Mouse (Mus musculus): ENCODE results near the gene Tlcd1. TPM values are rescaled to one million over a fixed set of nuclear protein-coding genes. Genes with fewer than 3 reads are reported as not detected.

Tlcd1 gene
- polyA plus RNA-seq, 1 experiment from 2014 or later = 14.2 TPM

GRCm38 (mm10) chr11:78170306-78170705, 6.2 kb upstream of the Tlcd1 start:
- Histone ChIP-seq H3K27ac (ENCODE audit: low read length) (no peak overlapping the region), H3K9me3 (replicated peaks; ENCODE audit: control insufficient read depth, low read length) (no peaks in the 10 kb centered on the region), H3K36me3 (ENCODE audit: control insufficient read depth, insufficient read depth) (peaks cover 5% of the 10 kb centered on the region; the same call in 1 of the 2 replicates), H3K4me1 (ENCODE audit: control insufficient read depth, insufficient read depth, low read length) (peaks cover 11% of the 10 kb centered on the region), H3K9ac (ENCODE audit: low read length) (no peak overlapping the region), H3K27me3 (ENCODE audit: control insufficient read depth, insufficient read depth, low read length) (no peaks in the 10 kb centered on the region), H3K4me3 (ENCODE audit: low read length) (no peak overlapping the region), H3K4me2 (ENCODE audit: low read depth, low read length) (no peak overlapping the region)
- ATAC-seq (replicated peaks; ENCODE audit: extremely low read depth, insufficient read depth, low FRiP score) = no peak
- WGBS = 88% methylated on average over 15 of the region's 15 CpGs

GRCm38 (mm10) chr11:78171328-78171727, 5.2 kb upstream of the Tlcd1 start:
- H3K4me3 ChIP-seq (ENCODE audit: low read length) = no peak overlapping the region
- H3K9me3 ChIP-seq (replicated peaks; ENCODE audit: control insufficient read depth, low read length) = no peaks in the 10 kb centered on the region
- 70% methylated on average over 4 of the region's 4 CpGs for WGBS
- H3K4me2 ChIP-seq (ENCODE audit: low read depth, low read length) = no peak overlapping the region
- peaks cover 5% of the 10 kb centered on the region for H3K4me1 ChIP-seq (ENCODE audit: control insufficient read depth, insufficient read depth, low read length)
- no peaks in the 10 kb centered on the region for H3K27me3 ChIP-seq (ENCODE audit: control insufficient read depth, insufficient read depth, low read length)
- H3K36me3 ChIP-seq (ENCODE audit: control insufficient read depth, insufficient read depth) = peaks cover 5% of the 10 kb centered on the region; the same call in 1 of the 2 replicates
- H3K27ac ChIP-seq (ENCODE audit: low read length) = no peak overlapping the region
- H3K9ac ChIP-seq (ENCODE audit: low read length) = no peak overlapping the region
- no peak for ATAC-seq (replicated peaks; ENCODE audit: extremely low read depth, insufficient read depth, low FRiP score)

- Histone ChIP-seq H3K27me3 (ENCODE audit: control insufficient read depth, insufficient read depth, low read length) (no peaks in the 10 kb centered on the region), H3K4me3 (ENCODE audit: low read length) (no peak overlapping the region), H3K9me3 (replicated peaks; ENCODE audit: control insufficient read depth, low read length) (no peaks in the 10 kb centered on the region), H3K9ac (ENCODE audit: low read length) (no peak overlapping the region), H3K4me2 (ENCODE audit: low read depth, low read length) (no peak overlapping the region), H3K36me3 (ENCODE audit: control insufficient read depth, insufficient read depth) (peaks cover 5% of the 10 kb centered on the region; the same call in 1 of the 2 replicates), H3K27ac (ENCODE audit: low read length) (no peak overlapping the region), H3K4me1 (ENCODE audit: control insufficient read depth, insufficient read depth, low read length) (peaks cover 4% of the 10 kb centered on the region)
- WGBS = 77% methylated on average over 16 of the region's 16 CpGs
- no peak for ATAC-seq (replicated peaks; ENCODE audit: extremely low read depth, insufficient read depth, low FRiP score)
Measured at GRCm38 (mm10) chr11:78172034-78172747, 4.3 kb upstream of the Tlcd1 start.

- no peak for ATAC-seq (replicated peaks; ENCODE audit: extremely low read depth, insufficient read depth, low FRiP score)
- Histone ChIP-seq H3K9ac (ENCODE audit: low read length) (no peak overlapping the region), H3K4me1 (ENCODE audit: control insufficient read depth, insufficient read depth, low read length) (peaks cover 9% of the 10 kb centered on the region), H3K27ac (ENCODE audit: low read length) (no peak overlapping the region), H3K36me3 (ENCODE audit: control insufficient read depth, insufficient read depth) (peaks cover 5% of the 10 kb centered on the region; the same call in 1 of the 2 replicates), H3K27me3 (ENCODE audit: control insufficient read depth, insufficient read depth, low read length) (no peaks in the 10 kb centered on the region), H3K9me3 (replicated peaks; ENCODE audit: control insufficient read depth, low read length) (no peaks in the 10 kb centered on the region), H3K4me2 (ENCODE audit: low read depth, low read length) (no peak overlapping the region), H3K4me3 (ENCODE audit: low read length) (no peak overlapping the region)
- 76% methylated on average over 19 of the region's 19 CpGs for WGBS
Measured at GRCm38 (mm10) chr11:78172748-78173383, 3.6 kb upstream of the Tlcd1 start.

- Histone ChIP-seq H3K9ac (ENCODE audit: low read length) (no peak overlapping the region), H3K36me3 (ENCODE audit: control insufficient read depth, insufficient read depth) (peaks cover 6% of the 10 kb centered on the region; the same call in 1 of the 2 replicates), H3K27me3 (ENCODE audit: control insufficient read depth, insufficient read depth, low read length) (no peaks in the 10 kb centered on the region), H3K9me3 (replicated peaks; ENCODE audit: control insufficient read depth, low read length) (no peaks in the 10 kb centered on the region), H3K4me2 (ENCODE audit: low read depth, low read length) (no peak overlapping the region), H3K27ac (ENCODE audit: low read length) (no peak overlapping the region), H3K4me1 (ENCODE audit: control insufficient read depth, insufficient read depth, low read length) (peaks cover 17% of the 10 kb centered on the region), H3K4me3 (ENCODE audit: low read length) (no peak overlapping the region)
- WGBS = 86% methylated on average over 3 of the region's 3 CpGs
- no peak for ATAC-seq (replicated peaks; ENCODE audit: extremely low read depth, insufficient read depth, low FRiP score)
Measured at GRCm38 (mm10) chr11:78174506-78174905, 2.0 kb upstream of the Tlcd1 start.

- Histone ChIP-seq H3K9ac (ENCODE audit: low read length) (peak overlapping the region; percentile 60), H3K4me1 (ENCODE audit: control insufficient read depth, insufficient read depth, low read length) (peaks cover 23% of the 10 kb centered on the region), H3K9me3 (replicated peaks; ENCODE audit: control insufficient read depth, low read length) (no peaks in the 10 kb centered on the region), H3K27me3 (ENCODE audit: control insufficient read depth, insufficient read depth, low read length) (no peaks in the 10 kb centered on the region), H3K4me3 (ENCODE audit: low read length) (peak overlapping the region; percentile 81), H3K36me3 (ENCODE audit: control insufficient read depth, insufficient read depth) (peaks cover 16% of the 10 kb centered on the region), H3K4me2 (ENCODE audit: low read depth, low read length) (peak overlapping the region; percentile 64), H3K27ac (ENCODE audit: low read length) (peak overlapping the region; percentile 94)
- no peak for ATAC-seq (replicated peaks; ENCODE audit: extremely low read depth, insufficient read depth, low FRiP score)
- WGBS = under 1% methylated on average over 9 of the region's 10 CpGs
Measured at GRCm38 (mm10) chr11:78175771-78176401, 625 bp upstream of the Tlcd1 start.

GRCm38 (mm10) chr11:78176905-78177331, 407 bp downstream of the Tlcd1 start:
- no peaks in the 10 kb centered on the region for H3K9me3 ChIP-seq (replicated peaks; ENCODE audit: control insufficient read depth, low read length)
- no peaks in the 10 kb centered on the region for H3K27me3 ChIP-seq (ENCODE audit: control insufficient read depth, insufficient read depth, low read length)
- H3K9ac ChIP-seq (ENCODE audit: low read length) = peak overlapping the region; percentile 77
- ATAC-seq (replicated peaks; ENCODE audit: extremely low read depth, insufficient read depth, low FRiP score) = no peak
- H3K27ac ChIP-seq (ENCODE audit: low read length) = peak overlapping the region; percentile 94
- H3K4me2 ChIP-seq (ENCODE audit: low read depth, low read length) = peak overlapping the region; percentile 95
- H3K4me1 ChIP-seq (ENCODE audit: control insufficient read depth, insufficient read depth, low read length) = peaks cover 28% of the 10 kb centered on the region
- under 1% methylated on average over 23 of the region's 23 CpGs for WGBS
- peaks cover 22% of the 10 kb centered on the region for H3K36me3 ChIP-seq (ENCODE audit: control insufficient read depth, insufficient read depth)
- H3K4me3 ChIP-seq (ENCODE audit: low read length) = peak overlapping the region; percentile 81

- Histone ChIP-seq H3K27ac (ENCODE audit: low read length) (peak overlapping the region; percentile 94), H3K4me1 (ENCODE audit: control insufficient read depth, insufficient read depth, low read length) (peaks cover 32% of the 10 kb centered on the region), H3K36me3 (ENCODE audit: control insufficient read depth, insufficient read depth) (peaks cover 23% of the 10 kb centered on the region), H3K4me3 (ENCODE audit: low read length) (peak overlapping the region; percentile 81), H3K27me3 (ENCODE audit: control insufficient read depth, insufficient read depth, low read length) (no peaks in the 10 kb centered on the region), H3K4me2 (ENCODE audit: low read depth, low read length) (peak overlapping the region; percentile 95), H3K9me3 (replicated peaks; ENCODE audit: control insufficient read depth, low read length) (no peaks in the 10 kb centered on the region), H3K9ac (ENCODE audit: low read length) (peak overlapping the region; percentile 77)
- ATAC-seq (replicated peaks; ENCODE audit: extremely low read depth, insufficient read depth, low FRiP score) = no peak
- 2% methylated on average over 10 of the region's 10 CpGs for WGBS
Measured at GRCm38 (mm10) chr11:78177437-78177836, 926 bp downstream of the Tlcd1 start.

Measured in heart, embryonic 16.5 days (tissue).